In the genomic region with DNA sequence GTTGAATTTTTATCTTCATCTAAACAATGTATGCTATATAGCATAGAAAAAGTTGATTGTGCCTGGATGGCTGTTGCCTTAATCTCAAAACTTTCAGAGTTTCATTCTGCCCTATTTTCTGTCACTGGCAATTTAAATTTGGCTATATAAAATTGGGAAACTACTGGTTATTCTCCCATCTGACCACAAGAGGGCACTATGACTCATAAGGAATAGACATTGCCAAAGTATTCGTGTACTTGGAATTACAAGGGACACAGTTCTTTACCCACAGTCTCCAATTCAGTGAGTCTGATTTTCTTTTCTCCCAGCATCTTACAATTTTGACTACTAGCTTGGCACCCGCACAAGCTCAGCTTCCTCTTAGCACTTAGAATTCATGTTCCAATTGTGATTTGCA, we compare ENCODE assay signal across 11 mouse cellular contexts. TPM values are rescaled to one million over a fixed set of nuclear protein-coding genes. Genes with fewer than 3 reads are reported as not detected.
A peak's percentile ranks its signal among the peaks of the same experiment; 100 is the strongest.
DNase-seq lines count a peak whose midpoint lies in the region; ATAC-seq and TF ChIP-seq lines count a peak whose summit lies in the region.
"Had no signal": no experiment of that assay in that cellular context is flagged by ENCODE, and none has a peak within 500 bp of the region (broad histone marks: within the 10 kb centered on the region; RNA-seq: fewer than 3 reads in every experiment).

No protein-coding gene starts in this region.

- H3K4me1 ChIP-seq in cerebellum, adult 2 months (ENCODE audit: control insufficient read depth, insufficient read depth, low read length) = no peaks in the 10 kb centered on the region
- H3K4me1 ChIP-seq in kidney, adult 2 months (ENCODE audit: control insufficient read depth, insufficient read depth, low read length) = no peaks in the 10 kb centered on the region
- H3K4me1 ChIP-seq in kidney, embryonic 16.5 days (ENCODE audit: insufficient read depth, low read length) = no peaks in the 10 kb centered on the region
- H3K4me1 ChIP-seq: lung, embryonic 15.5 days; neural tube, embryonic 12.5 days had no signal

- no peak overlapping the region for H3K9ac ChIP-seq in kidney, embryonic 16.5 days (replicated peaks; ENCODE audit: low read length)
- H3K9ac ChIP-seq: lung, embryonic 15.5 days; neural tube, embryonic 12.5 days had no signal

- TF ChIP-seq CTCF in cerebellum, adult 2 months (IDR thresholded peaks at IDR 0.05; ENCODE audit: borderline replicate concordance, insufficient read depth, low read depth, low read length) = peak; percentile 29; the same call in 1 of the 2 replicates
- 0 out of 2 replicates have a peak, but pooled peaks have one; percentile 7 for TF ChIP-seq CTCF in kidney, adult 2 months (conservative IDR thresholded peaks at IDR 0.05; ENCODE audit: insufficient read depth, insufficient read length, low read depth, low read length)
- no peak for TF ChIP-seq CTCF in brain, embryonic 14.5 days (IDR thresholded peaks at IDR 0.05; ENCODE audit: borderline replicate concordance, extremely low read depth, insufficient read depth, insufficient read length)

- no peak for ATAC-seq in kidney, embryonic 16.5 days (ENCODE audit: low FRiP score, low TSS enrichment)

- no peaks in the 10 kb centered on the region for H3K27me3 ChIP-seq in cerebellum, adult 2 months (ENCODE audit: control insufficient read depth, insufficient read depth, low read length)
- H3K27me3 ChIP-seq in kidney, adult 2 months (replicated peaks; ENCODE audit: control insufficient read depth, insufficient read depth, low read length) = no peaks in the 10 kb centered on the region
- H3K27me3 ChIP-seq in kidney, embryonic 16.5 days (ENCODE audit: insufficient read depth, low read length) = no peaks in the 10 kb centered on the region
- H3K27me3 ChIP-seq: lung, embryonic 15.5 days; neural tube, embryonic 12.5 days had no signal

- H3K4me2 ChIP-seq in kidney, embryonic 16.5 days (replicated peaks; ENCODE audit: low read depth, low read length) = no peak overlapping the region
- H3K4me2 ChIP-seq: lung, embryonic 15.5 days; neural tube, embryonic 12.5 days had no signal

- H3K36me3 ChIP-seq in kidney, adult 2 months (ENCODE audit: control insufficient read depth, insufficient read depth, low read length) = no peaks in the 10 kb centered on the region
- H3K36me3 ChIP-seq in kidney, embryonic 16.5 days (ENCODE audit: insufficient read depth, low read length) = no peaks in the 10 kb centered on the region
- H3K36me3 ChIP-seq: lung, embryonic 15.5 days; neural tube, embryonic 12.5 days had no signal

- H3K4me3 ChIP-seq in cerebellum, adult 2 months (replicated peaks; ENCODE audit: insufficient read depth, low read depth, low read length) = no peak overlapping the region
- H3K4me3 ChIP-seq in kidney, adult 2 months (ENCODE audit: insufficient read depth, low read depth, low read length) = no peak overlapping the region
- no peak overlapping the region for H3K4me3 ChIP-seq in kidney, embryonic 16.5 days (ENCODE audit: low read length)
- H3K4me3 ChIP-seq: lung, embryonic 15.5 days; neural tube, embryonic 12.5 days had no signal

- TF ChIP-seq POLR2A in cerebellum, adult 2 months (IDR thresholded peaks at IDR 0.05; ENCODE audit: borderline replicate concordance, insufficient read depth, low read length) = no peak
- no peak for TF ChIP-seq POLR2A in kidney, adult 2 months (IDR thresholded peaks at IDR 0.05; ENCODE audit: low read depth, low read length)
- no peak for TF ChIP-seq POLR2A in brain, embryonic 14.5 days (IDR thresholded peaks at IDR 0.05; ENCODE audit: borderline replicate concordance, extremely low read depth, insufficient read depth, insufficient read length, poor library complexity, severe bottlenecking)

- no peak overlapping the region for H3K27ac ChIP-seq in cerebellum, adult 2 months (ENCODE audit: insufficient read depth, low read length)
- no peak overlapping the region for H3K27ac ChIP-seq in kidney, adult 2 months (ENCODE audit: insufficient read depth, low read depth, low read length)
- no peak overlapping the region for H3K27ac ChIP-seq in kidney, embryonic 16.5 days (ENCODE audit: low read length)
- H3K27ac ChIP-seq: lung, embryonic 15.5 days; neural tube, embryonic 12.5 days had no signal

- no peaks in the 10 kb centered on the region for H3K9me3 ChIP-seq in kidney, embryonic 16.5 days (ENCODE audit: low read length)
- H3K9me3 ChIP-seq: lung, embryonic 15.5 days; neural tube, embryonic 12.5 days had no signal

- DNase-seq in cerebellum, adult 2 months = peak in 1 of 2 experiments; percentile 5
- DNase-seq in cerebellum, postnatal 4 days (ENCODE audit: low spot score in 2 of 2) = no peak
- DNase-seq in kidney, adult 2 months = no peak
- peak; percentile 50 for DNase-seq in 3T3-L1 (ENCODE audit: low read depth, low spot score)
- DNase-seq in brain, embryonic 14.5 days (ENCODE audit: low read depth) = peak; percentile 70
- no peak for DNase-seq in urinary bladder, adult 18-20 months (ENCODE audit: low spot score in 2 of 2)
- no peak for DNase-seq in adrenal gland, postnatal 4 days (ENCODE audit: low spot score in 2 of 2)

- WGBS in cerebellum, adult 2 months = 35% methylated on average over 2 of the region's 2 CpGs
- WGBS in kidney, adult 2 months = 37% methylated on average over 2 of the region's 2 CpGs
- WGBS in kidney, embryonic 16.5 days = 35% methylated on average over 2 of the region's 2 CpGs

RNA-seq across cellular contexts. Expression of a gene that starts 23.5 kb away (rescaled TPM):
- 2.0 TPM in 2 replicates for polyA plus RNA-seq in cerebellum, adult 2 months (2012; rRNA removed)
- polyA plus RNA-seq in kidney, adult 2 months (2012; rRNA removed) = 0.71 and 0.94 TPM in 2 replicates
- 2.1 and 2.5 TPM in 2 replicates for polyA plus RNA-seq in kidney, embryonic 16.5 days (2015; fragmentation: Nextera tagmentation; extraction: Ambion mirVana)
- 0.91 and 1.5 TPM in 2 replicates for polyA plus RNA-seq in brain, embryonic 14.5 days (2012; rRNA removed)
- 1 to 10 TPM; 4.7 to 9.3 TPM for total RNA-seq in adrenal gland, postnatal 4 days (2021)
- total RNA-seq: hematopoietic stem cell, adult 5-6 weeks had no signal

Comparison
In these comparisons a context has a peak if more than half of its experiments do, and no peak if none do; other contexts are left out.
1. DNase-seq: peak in 3T3-L1 (single experiment) and brain, embryonic 14.5 days (single experiment); none in cerebellum, postnatal 4 days (0 of 2), kidney, adult 2 months (single experiment), urinary bladder, adult 18-20 months (0 of 2) and adrenal gland, postnatal 4 days (0 of 2).